Mouse (Mus musculus): ENCODE results near the gene Cops8.

Cops8 gene

GRCm38 (mm10) chr1:90602759-90603560 lies at the start of gene Cops8:
Gene Cops8 (plus strand): TSS chr1:90602981.
- DNase-seq (ENCODE audit: low read depth, low spot score), result peak; percentile 96

GRCm38 (mm10) chr1:90557140-90557539 lies 45.6 kb upstream of the Cops8 start:
- no peak for DNase-seq (ENCODE audit: low read depth, low spot score)

GRCm38 (mm10) chr1:90560942-90561726 lies 41.6 kb upstream of the Cops8 start:
- DNase-seq (ENCODE audit: low read depth, low spot score), result no peak

GRCm38 (mm10) chr1:90563945-90564344 lies 38.8 kb upstream of the Cops8 start:
- DNase-seq (ENCODE audit: low read depth, low spot score), result no peak

- DNase-seq (ENCODE audit: low read depth, low spot score), result peak; percentile 56
Measured at GRCm38 (mm10) chr1:90566664-90567440, 35.9 kb upstream of the Cops8 start.

GRCm38 (mm10) chr1:90573831-90574230 lies 28.9 kb upstream of the Cops8 start:
- no peak for DNase-seq (ENCODE audit: low read depth, low spot score)

GRCm38 (mm10) chr1:90574845-90575244 lies 27.9 kb upstream of the Cops8 start:
- DNase-seq (ENCODE audit: low read depth, low spot score), result no peak

- DNase-seq (ENCODE audit: low read depth, low spot score), result no peak
Measured at GRCm38 (mm10) chr1:90577417-90577816, 25.4 kb upstream of the Cops8 start.

GRCm38 (mm10) chr1:90582635-90583034 lies 20.1 kb upstream of the Cops8 start:
- no peak for DNase-seq (ENCODE audit: low read depth, low spot score)

GRCm38 (mm10) chr1:90588021-90588734 lies 14.6 kb upstream of the Cops8 start:
- peak; percentile 83 for DNase-seq (ENCODE audit: low read depth, low spot score)

GRCm38 (mm10) chr1:90590797-90591196 lies 12.0 kb upstream of the Cops8 start:
- peak; percentile 49 for DNase-seq (ENCODE audit: low read depth, low spot score)

- DNase-seq (ENCODE audit: low read depth, low spot score), result peak; percentile 55
Measured at GRCm38 (mm10) chr1:90592784-90593183, 10.0 kb upstream of the Cops8 start.

GRCm38 (mm10) chr1:90599226-90599625 lies 3.6 kb upstream of the Cops8 start:
- peak; percentile 17 for DNase-seq (ENCODE audit: low read depth, low spot score)

- DNase-seq (ENCODE audit: low read depth, low spot score), result no peak
Measured at GRCm38 (mm10) chr1:90601096-90601495, 1.7 kb upstream of the Cops8 start.

- DNase-seq (ENCODE audit: low read depth, low spot score), result no peak
Measured at GRCm38 (mm10) chr1:90603561-90603887, 743 bp downstream of the Cops8 start.

GRCm38 (mm10) chr1:90609363-90609762 lies 6.6 kb downstream of the Cops8 start:
- DNase-seq (ENCODE audit: low read depth, low spot score), result no peak

GRCm38 (mm10) chr1:90617258-90617657 lies 14.5 kb downstream of the Cops8 start:
- no peak for DNase-seq (ENCODE audit: low read depth, low spot score)

- DNase-seq (ENCODE audit: low read depth, low spot score), result no peak
Measured at GRCm38 (mm10) chr1:90633415-90634030, 30.7 kb downstream of the Cops8 start.

GRCm38 (mm10) chr1:90634205-90634745 lies 31.5 kb downstream of the Cops8 start:
- no peak for DNase-seq (ENCODE audit: low read depth, low spot score)

- DNase-seq (ENCODE audit: low read depth, low spot score), result no peak
Measured at GRCm38 (mm10) chr1:90638335-90638734, 35.6 kb downstream of the Cops8 start.

Data from skeletal muscle tissue, adult 2 months (tissue).